Mouse (Mus musculus): ENCODE measurements around the gene Vwc2l. TPM values are rescaled to one million over a fixed set of nuclear protein-coding genes. Genes with fewer than 3 reads are reported as not detected.

The Vwc2l gene
- 0.66 and 3.3 TPM in 2 replicates for polyA plus RNA-seq (2015; fragmentation: Nextera tagmentation; extraction: Ambion mirVana)

DNA sequence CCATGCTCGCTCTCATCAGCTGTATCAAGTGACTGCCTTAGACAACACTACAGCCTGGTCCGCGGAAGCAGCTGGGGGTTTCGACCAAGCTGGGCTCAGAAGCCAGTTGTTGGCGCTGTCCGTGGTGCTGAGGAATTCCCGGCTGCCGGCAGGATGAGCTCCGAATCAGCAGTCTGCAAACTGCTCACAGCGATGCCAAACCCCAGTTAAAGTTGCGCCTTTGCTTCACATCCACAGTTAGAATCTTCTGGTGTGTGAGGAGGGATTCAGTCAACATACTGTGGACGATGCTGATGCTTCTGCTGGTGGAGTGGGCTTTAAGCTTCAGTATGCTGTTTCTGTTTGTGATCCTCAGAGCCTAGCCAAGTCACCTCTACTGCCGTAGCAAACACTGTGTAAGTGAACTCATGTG lies at the start of gene Vwc2l:
TSS of gene Vwc2l (plus strand) at position 61 of the 412 bp plus-strand sequence.

All from adrenal gland, postnatal 0 days (tissue).